Mouse (Mus musculus): Measurements from ENCODE around the gene Cenpm.

DNA sequence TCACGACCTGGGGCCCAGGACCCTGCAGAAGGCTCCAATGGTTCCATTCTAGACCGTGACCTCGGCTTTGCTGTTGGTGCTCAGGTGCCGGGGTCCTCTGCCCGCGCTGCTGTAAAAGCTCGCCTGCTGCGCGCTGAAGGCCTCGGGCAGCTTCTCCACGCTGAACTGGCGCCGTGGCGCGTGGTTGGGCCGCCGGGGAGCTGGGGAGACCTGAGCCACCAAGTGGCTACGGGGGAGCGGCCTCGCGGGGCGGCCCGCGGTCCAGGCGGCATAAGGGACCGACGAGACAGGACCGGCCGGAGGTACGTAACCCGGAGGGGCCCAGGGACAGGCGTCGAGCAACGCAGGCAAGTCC is 37.5 kb downstream of the Cenpm start:
- no peak for TF ChIP-seq CTCF (IDR thresholded peaks at IDR 0.05; ENCODE audit: control insufficient read depth, insufficient read depth, insufficient read length)
- TF ChIP-seq MAX (IDR thresholded peaks at IDR 0.05), result no peak
- TF ChIP-seq USF1 (IDR thresholded peaks at IDR 0.05; ENCODE audit: low read depth), result no peak
- no peak for TF ChIP-seq CEBPB (IDR thresholded peaks at IDR 0.05; ENCODE audit: low read depth)
- no peak for TF ChIP-seq MYOG (IDR thresholded peaks at IDR 0.05; ENCODE audit: control insufficient read depth, extremely low read depth, insufficient read length)
- TF ChIP-seq MYOD1 (IDR thresholded peaks at IDR 0.05; ENCODE audit: control insufficient read depth, insufficient read length, low read depth), result no peak
- no peak for TF ChIP-seq FOSL1 (IDR thresholded peaks at IDR 0.05; ENCODE audit: insufficient read depth, low read length, poor library complexity, severe bottlenecking)
